Mouse (Mus musculus) lung, adult 2 months (tissue): ENCODE results near the gene Rpl6. TPM values are rescaled to one million over a fixed set of nuclear protein-coding genes. Genes with fewer than 3 reads are reported as not detected.
"Not testable (repeated sequence)": the region's sequence is repeated elsewhere in the genome, so short reads cannot be mapped to it uniquely, and the experiment has no call there.

Experiments
- DNase-seq: peaks from one replicate; pipeline ENCODE4 v3.0.0; 2022
- H3K4me1 ChIP-seq: fragments of 200-500 bp; 2 replicates; pipeline ENCODE4 v1.6.1; 2011; ENCODE audit warnings: low read length; ENCODE audit not compliant: control insufficient read depth, insufficient read depth
- H3K4me3 ChIP-seq: fragments of 200-500 bp; replicated peaks from 2 replicates; pipeline ENCODE3; 2011; ENCODE audit warnings: low read depth, mild to moderate bottlenecking, control low read depth, low read length; ENCODE audit errors: extremely low read depth
- CTCF ChIP-seq: fragments of 200-500 bp; IDR thresholded peaks from 2 replicates; pipeline ENCODE4 v1.5.1; 2011; ENCODE audit warnings: mild to moderate bottlenecking, low read length, control low read depth; ENCODE audit not compliant: insufficient read depth
- POLR2A ChIP-seq: fragments of 200-500 bp; IDR thresholded peaks from 2 replicates; pipeline ENCODE4 v1.6.1; 2011; ENCODE audit warnings: low read depth, mild to moderate bottlenecking, control low read depth, low read length, borderline replicate concordance; ENCODE audit errors: extremely low read depth
- WGBS: fragments of 180-500 bp; shearing (Covaris S2); methylation state at CpG from one replicate; pipeline ENCODE4 v1.1.7; 2018; 5-methylcytosine and 5-hydroxymethylcytosine counted together
- polyA plus RNA-seq: library from polyadenylated mRNA; depleted of rRNA; stranded (reverse); fragments of >200 nt; gene quantifications from 2 replicates; pipeline ENCODE4 v1.2.3, GENCODE M21; 2012

Rpl6 gene
- polyA plus RNA-seq, 1 experiment = 213 TPM

DNA sequence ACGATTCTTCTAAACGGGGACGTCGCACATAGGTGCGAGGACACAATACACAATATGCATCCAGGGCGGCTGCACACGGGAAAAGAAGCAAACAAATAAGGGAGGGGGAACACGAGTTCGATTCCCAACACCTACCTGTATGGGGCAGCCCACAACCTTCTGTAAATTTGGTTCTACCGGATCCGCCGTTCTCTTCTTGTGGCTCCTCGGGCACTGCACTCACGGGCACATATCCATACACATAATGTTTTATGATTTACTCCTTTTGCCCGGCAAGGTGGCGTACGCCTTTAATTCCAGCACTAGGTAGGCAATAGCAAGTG lies 12.7 kb upstream of the Rpl6 start:
- WGBS = 9% methylated on average over 17 of the region's 17 CpGs

GRCm38 (mm10) chr5:121194173-121194572 lies 10.1 kb upstream of the Rpl6 start:
- TF ChIP-seq POLR2A = no peak
- no peak for TF ChIP-seq CTCF

More for the DNA sequence above, 12.7 kb upstream of the Rpl6 start:
- no peak for DNase-seq
- Histone ChIP-seq H3K4me1 (peaks cover 6% of the 10 kb centered on the region; the same call in 1 of the 2 replicates), H3K4me3 (peak overlapping the region; percentile 92)
- no peak for TF ChIP-seq CTCF
- no peak for TF ChIP-seq POLR2A

GRCm38 (mm10) chr5:121196764-121197163 lies 7.5 kb upstream of the Rpl6 start:
- H3K4me3 ChIP-seq = no peak overlapping the region
- no peak for DNase-seq
- TF ChIP-seq POLR2A = no peak
- TF ChIP-seq CTCF = no peak
- WGBS = 40% methylated on average over 5 of the region's 5 CpGs
- H3K4me1 ChIP-seq = no peaks in the 10 kb centered on the region

More at GRCm38 (mm10) chr5:121194173-121194572, 10.1 kb upstream of the Rpl6 start:
- DNase-seq = no peak
- H3K4me3 ChIP-seq = no peak overlapping the region
- 14% methylated on average over 1 of the region's 1 CpGs for WGBS
- H3K4me1 ChIP-seq = peaks cover 4% of the 10 kb centered on the region; the same call in 1 of the 2 replicates

- WGBS = 81% methylated on average over 2 of the region's 2 CpGs
- TF ChIP-seq CTCF = no peak
- no peak for TF ChIP-seq POLR2A
- Histone ChIP-seq H3K4me1 (no peaks in the 10 kb centered on the region), H3K4me3 (no peak overlapping the region)
- DNase-seq = no peak
These were observed 6.9 kb upstream of the Rpl6 start for GRCm38 (mm10) chr5:121197337-121197736.

DNA sequence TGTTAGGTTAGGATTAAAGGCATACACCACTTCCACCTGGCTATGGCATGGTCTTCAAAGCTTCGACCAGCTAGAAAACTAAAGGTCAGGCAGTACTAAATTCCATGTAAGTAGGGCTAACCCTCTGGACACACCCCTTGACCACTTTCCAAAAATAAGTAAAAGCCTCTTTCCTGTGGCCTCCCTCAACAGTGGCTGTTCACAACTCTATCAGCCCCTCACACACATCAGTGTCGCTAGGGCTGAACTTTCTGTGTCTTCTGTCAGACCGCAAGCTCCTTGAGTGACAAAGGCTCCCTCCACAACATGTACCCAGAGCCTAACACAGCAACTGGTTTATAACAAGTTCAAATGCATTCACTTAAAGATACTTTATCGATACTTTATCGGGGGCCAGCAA lies 5.9 kb upstream of the Rpl6 start:
- WGBS = 75% methylated on average over 5 of the region's 5 CpGs
- TF ChIP-seq POLR2A (no peak), CTCF (no peak)
- no peak for DNase-seq
- Histone ChIP-seq H3K4me1 (no peaks in the 10 kb centered on the region), H3K4me3 (no peak overlapping the region)

DNA sequence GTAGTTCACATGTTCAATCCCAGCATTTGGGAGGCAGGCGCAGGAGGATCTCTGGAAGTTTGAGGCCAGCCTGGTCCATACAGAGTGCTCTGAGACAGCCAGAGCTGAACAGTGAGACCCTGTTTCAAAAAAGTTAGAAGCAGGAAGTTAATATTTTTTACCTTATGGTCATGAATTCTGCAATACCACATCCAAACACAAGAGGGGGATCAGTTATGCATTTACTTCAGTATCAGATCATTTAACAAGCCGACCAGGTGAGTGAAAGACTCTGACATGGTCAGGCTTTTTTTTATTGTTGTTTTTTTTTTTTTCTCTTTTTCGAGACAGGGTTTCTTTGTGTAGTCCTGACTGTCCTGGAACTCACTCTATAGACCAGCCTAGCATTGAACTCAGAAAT lies 2.5 kb upstream of the Rpl6 start:
- no peaks in the 10 kb centered on the region; the same call in 1 of the 2 replicates for H3K4me1 ChIP-seq
- DNase-seq = no peak
- 41% methylated on average over 3 of the region's 3 CpGs for WGBS
- TF ChIP-seq CTCF (peak; percentile 8; the same call in 1 of the 2 replicates), POLR2A (no peak)
- H3K4me3 ChIP-seq = no peak overlapping the region

GRCm38 (mm10) chr5:121202467-121202866 lies 1.8 kb upstream of the Rpl6 start:
- TF ChIP-seq POLR2A = no peak
- TF ChIP-seq CTCF = no peak
- WGBS = 53% methylated on average over 1 of the region's 1 CpGs
- H3K4me1 ChIP-seq = no peaks in the 10 kb centered on the region; the same call in 1 of the 2 replicates
- no peak overlapping the region for H3K4me3 ChIP-seq
- no peak for DNase-seq

- WGBS = 58% methylated on average over 8 of the region's 10 CpGs
- not testable (repeated sequence) for H3K4me1 ChIP-seq, DNase-seq, H3K4me3 ChIP-seq
These were observed 1.4 kb downstream of the Rpl6 start for GRCm38 (mm10) chr5:121205537-121206130.

- WGBS = 69% methylated on average over 9 of the region's 9 CpGs
- TF ChIP-seq CTCF = no peak
- Histone ChIP-seq H3K4me3 (no peak overlapping the region), H3K4me1 (no peaks in the 10 kb centered on the region; the same call in 1 of the 2 replicates)
- no peak for DNase-seq
These were observed 2.3 kb downstream of the Rpl6 start for GRCm38 (mm10) chr5:121206540-121206939.

- TF ChIP-seq CTCF (no peak), POLR2A (no peak)
- no peak for DNase-seq
- Histone ChIP-seq H3K4me1 (no peaks in the 10 kb centered on the region; the same call in 1 of the 2 replicates), H3K4me3 (no peak overlapping the region)
- 66% methylated on average over 3 of the region's 3 CpGs for WGBS
These were observed 2.7 kb downstream of the Rpl6 start for GRCm38 (mm10) chr5:121206984-121207383.
